Mouse (Mus musculus) liver, postnatal 0 days (tissue): ENCODE measurements around the gene Spp1. TPM values are rescaled to one million over a fixed set of nuclear protein-coding genes. Genes with fewer than 3 reads are reported as not detected.
A peak's percentile ranks its signal among the peaks of the same experiment; 100 is the strongest.

Source experiments
- ATAC-seq: fragments of 200-750 bp; cut with Nextera tagmentation; 2 replicates; pipeline ENCODE4 v1.8.0; 2017; ENCODE audit warnings: mild to moderate bottlenecking, moderate library complexity
- DNase-seq: peaks from one replicate; pipeline ENCODE4 v3.0.0-alpha.2; 2016
- H3K27ac ChIP-seq: fragments of 300-500 bp; sonication (generic); 2 replicates; pipeline ENCODE4 v1.5.1; 2014; ENCODE audit warnings: antibody characterized with exemption, moderate library complexity, mild to moderate bottlenecking, low read depth
- H3K27me3 ChIP-seq: fragments of 300-500 bp; sonication (generic); 2 replicates; pipeline ENCODE4 v1.6.1; 2014; ENCODE audit warnings: low read length, control low read depth, mixed read lengths; ENCODE audit not compliant: insufficient read depth
- H3K36me3 ChIP-seq: fragments of 300-500 bp; sonication (generic); replicated peaks from 2 replicates; pipeline ENCODE4 v1.6.1; 2014; ENCODE audit warnings: mild to moderate bottlenecking, control low read depth, low read length, moderate library complexity, mixed read lengths; ENCODE audit not compliant: insufficient read depth
- H3K4me1 ChIP-seq: fragments of 300-500 bp; sonication (generic); 2 replicates; pipeline ENCODE4 v1.6.1; 2014; ENCODE audit warnings: antibody characterized with exemption, mild to moderate bottlenecking, control low read depth; ENCODE audit not compliant: insufficient read depth
- H3K4me2 ChIP-seq: fragments of 300-500 bp; sonication (generic); 2 replicates; pipeline ENCODE4 v1.6.1; 2014; ENCODE audit warnings: low read depth, mild to moderate bottlenecking, low read length, moderate library complexity, mixed read lengths
- H3K4me3 ChIP-seq: fragments of 300-500 bp; sonication (generic); 2 replicates; pipeline ENCODE4 v1.5.1; 2014; ENCODE audit warnings: low read depth, low read length
- H3K9ac ChIP-seq: fragments of 300-500 bp; sonication (generic); replicated peaks from 2 replicates; pipeline ENCODE4 v1.6.1; 2014; ENCODE audit warnings: mild to moderate bottlenecking, moderate library complexity
- H3K9me3 ChIP-seq: fragments of 300-500 bp; sonication (generic); 2 replicates; pipeline ENCODE4 v1.6.1; 2016; ENCODE audit warnings: mild to moderate bottlenecking, control low read depth, low read length, mixed read lengths
- CTCF ChIP-seq: sonication (generic); IDR thresholded peaks from 2 replicates; pipeline ENCODE4 v1.5.1; 2016; ENCODE audit warnings: antibody characterized with exemption, low read depth
- EP300 ChIP-seq: IDR thresholded peaks from 2 replicates; pipeline ENCODE4 v1.6.1; 2016; ENCODE audit warnings: antibody characterized with exemption, low read depth, mild to moderate bottlenecking
- WGBS: fragments of 180-500 bp; shearing (Covaris S2); extraction: QIAGEN DNeasy Blood & Tissue Kit; methylation state at CpG from one replicate; pipeline ENCODE4 v1.1.7; 2014; ENCODE audit not compliant: insufficient replicate concordance; 5-methylcytosine and 5-hydroxymethylcytosine counted together
- polyA plus RNA-seq: library from polyadenylated mRNA; unstranded; fragments of >200 nt; fragmentation: Nextera tagmentation; extraction: Ambion mirVana; gene quantifications from 2 replicates; pipeline ENCODE4 v1.2.1, GENCODE M21; 2015

The Spp1 gene
- polyA plus RNA-seq, 1 experiment from 2014 or later = 103 TPM

DNA sequence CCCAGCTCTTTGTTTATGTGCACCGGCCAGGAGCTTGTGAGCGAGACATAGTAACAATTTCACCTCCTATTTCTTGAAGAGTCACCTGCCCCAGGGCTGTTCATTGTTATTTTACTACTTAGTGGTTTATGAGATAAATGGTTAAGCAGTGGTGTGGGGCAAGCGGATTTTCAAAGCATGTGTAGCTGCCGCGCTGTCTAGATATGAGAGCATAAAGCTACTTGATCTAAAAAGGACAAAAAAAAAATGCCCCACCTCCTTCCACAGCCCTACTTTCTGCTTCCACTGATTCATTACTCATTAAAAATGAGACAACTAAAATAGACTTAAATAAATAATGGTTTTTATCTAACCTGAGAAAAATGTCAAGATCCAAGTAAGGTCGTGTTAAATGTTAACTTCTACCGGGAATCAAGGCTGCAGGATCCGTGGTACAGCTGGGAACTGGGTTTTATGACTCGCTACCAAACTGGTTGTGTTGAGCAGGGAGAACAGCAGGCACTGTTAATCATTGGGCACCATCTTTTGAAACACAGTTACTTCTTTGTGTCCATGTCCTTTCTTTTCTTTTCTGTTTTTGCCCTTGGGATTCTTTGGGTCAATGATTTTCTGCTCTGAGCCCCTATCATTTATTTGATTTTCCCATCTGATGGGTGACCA lies 35.5 kb upstream of the Spp1 start:
- no peak overlapping the region for H3K4me3 ChIP-seq

DNA sequence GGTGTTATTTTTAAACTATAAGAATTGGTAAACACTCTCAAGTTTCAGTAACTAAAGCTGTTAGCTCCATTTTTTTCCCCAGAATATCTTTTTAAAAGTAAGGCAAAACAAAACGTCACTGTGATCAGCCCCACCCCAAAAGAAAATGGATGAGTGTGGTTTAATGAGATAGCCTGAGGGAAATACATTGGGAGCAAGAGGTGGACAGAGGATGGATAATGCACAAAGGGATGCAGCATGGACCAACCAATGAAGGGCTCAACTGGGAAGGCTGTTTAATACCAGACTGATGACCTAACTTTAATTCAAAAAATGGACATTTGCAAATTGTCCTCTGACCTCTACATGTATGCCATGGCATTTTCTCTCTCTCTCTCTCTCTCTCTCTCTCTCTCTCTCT lies 34.9 kb upstream of the Spp1 start:
- Histone ChIP-seq H3K27ac (no peak overlapping the region), H3K4me1 (no peaks in the 10 kb centered on the region), H3K4me3 (no peak overlapping the region), H3K36me3 (no peaks in the 10 kb centered on the region), H3K9me3 (no peaks in the 10 kb centered on the region), H3K27me3 (no peaks in the 10 kb centered on the region), H3K4me2 (no peak overlapping the region), H3K9ac (no peak overlapping the region)
- DNase-seq (no peak), ATAC-seq (no peak)
- TF ChIP-seq CTCF = no peak
- TF ChIP-seq EP300 = no peak
- 49% methylated on average over 1 of the region's 1 CpGs for WGBS

More for the DNA sequence above, 35.5 kb upstream of the Spp1 start:
- Histone ChIP-seq H3K4me2 (no peak overlapping the region), H3K27ac (no peak overlapping the region), H3K36me3 (no peaks in the 10 kb centered on the region), H3K4me1 (no peaks in the 10 kb centered on the region), H3K9me3 (no peaks in the 10 kb centered on the region), H3K9ac (no peak overlapping the region), H3K27me3 (no peaks in the 10 kb centered on the region)
- TF ChIP-seq CTCF (no peak), EP300 (no peak)
- no peak for DNase-seq
- ATAC-seq = no peak
- 58% methylated on average over 9 of the region's 9 CpGs for WGBS

DNA sequence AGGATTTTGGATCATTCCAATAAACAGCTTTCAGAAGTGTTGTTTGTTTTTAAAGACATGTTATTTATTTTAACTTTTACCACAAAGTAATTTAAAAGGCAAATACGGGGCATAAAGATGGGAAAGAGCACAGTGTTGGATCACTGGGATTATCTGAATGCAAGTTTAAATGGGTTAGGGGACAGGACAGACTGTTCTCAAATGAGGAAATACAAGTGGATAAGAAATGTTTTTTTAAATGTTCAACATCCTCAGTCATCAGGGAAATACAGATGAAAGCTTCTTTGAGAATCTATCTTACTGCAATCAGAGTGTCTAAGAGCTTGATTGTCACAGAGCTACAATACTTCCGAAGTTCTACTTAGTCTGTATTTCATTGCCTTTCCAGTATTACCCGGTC lies 32.3 kb upstream of the Spp1 start:
- H3K4me2 ChIP-seq = no peak overlapping the region
- DNase-seq (no peak), ATAC-seq (no peak)
- H3K27ac ChIP-seq = no peak overlapping the region
- H3K4me1 ChIP-seq = 0 out of 2 replicates have a peak, but pooled peaks cover 2% of the 10 kb centered on the region
- no peaks in the 10 kb centered on the region for H3K36me3 ChIP-seq
- 64% methylated on average over 3 of the region's 3 CpGs for WGBS
- no peaks in the 10 kb centered on the region for H3K9me3 ChIP-seq
- no peak overlapping the region for H3K9ac ChIP-seq
- peak; percentile 74 for TF ChIP-seq EP300
- TF ChIP-seq CTCF = no peak
- no peaks in the 10 kb centered on the region for H3K27me3 ChIP-seq
- H3K4me3 ChIP-seq = no peak overlapping the region

DNA sequence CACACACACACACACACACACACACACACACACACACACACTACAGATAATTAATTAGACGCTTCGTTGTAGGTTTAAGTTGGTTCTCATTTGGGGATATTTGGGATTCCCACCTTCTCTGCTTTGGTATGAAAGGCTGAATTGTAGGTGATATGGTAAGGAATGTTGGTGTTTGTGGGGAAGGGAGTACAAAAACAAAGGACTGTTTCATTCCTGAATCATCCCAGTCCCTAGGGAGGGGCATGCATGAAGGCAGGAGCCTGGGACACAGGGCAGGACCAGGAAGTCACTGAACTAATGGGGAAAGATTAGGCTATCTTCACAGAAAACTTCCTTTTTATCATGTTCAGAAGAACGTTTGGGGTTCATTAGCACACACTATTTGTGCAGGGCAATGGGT lies 31.6 kb upstream of the Spp1 start:
- Histone ChIP-seq H3K36me3 (no peaks in the 10 kb centered on the region), H3K27ac (no peak overlapping the region), H3K9ac (no peak overlapping the region), H3K4me1 (0 out of 2 replicates have a peak, but pooled peaks cover 2% of the 10 kb centered on the region), H3K4me2 (no peak overlapping the region), H3K9me3 (no peaks in the 10 kb centered on the region), H3K4me3 (no peak overlapping the region), H3K27me3 (no peaks in the 10 kb centered on the region)
- ATAC-seq = no peak
- TF ChIP-seq EP300 (no peak), CTCF (no peak)
- WGBS = 63% methylated on average over 3 of the region's 3 CpGs
- DNase-seq = no peak

DNA sequence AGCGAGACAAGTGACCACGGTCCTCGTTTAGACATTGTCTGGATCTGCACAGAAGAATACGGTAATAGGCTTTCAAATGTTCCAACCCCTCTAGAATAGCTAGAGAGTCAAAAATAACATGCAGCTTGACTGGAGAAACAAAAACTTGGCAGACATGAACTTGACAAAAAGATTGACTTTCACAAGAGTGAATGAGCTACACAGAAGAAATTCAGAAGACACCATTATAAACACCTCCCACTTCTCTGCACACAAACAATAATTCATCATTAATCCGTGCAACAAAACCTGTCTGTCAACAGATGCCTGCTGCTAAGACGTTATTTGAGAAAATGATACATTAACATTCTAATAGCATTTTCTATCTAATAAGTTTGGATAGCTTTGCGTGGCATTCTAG lies 30.4 kb upstream of the Spp1 start:
- 78% methylated on average over 7 of the region's 7 CpGs for whole genome bisulfite sequencing
- Histone ChIP-seq H3K36me3 (no peaks in the 10 kb centered on the region), H3K9me3 (no peaks in the 10 kb centered on the region), H3K9ac (no peak overlapping the region), H3K27ac (no peak overlapping the region), H3K4me1 (0 out of 2 replicates have a peak, but pooled peaks cover 2% of the 10 kb centered on the region), H3K27me3 (no peaks in the 10 kb centered on the region), H3K4me2 (no peak overlapping the region), H3K4me3 (no peak overlapping the region)
- ATAC-seq = no peak
- TF ChIP-seq CTCF (no peak), EP300 (no peak)
- DNase-seq = no peak

DNA sequence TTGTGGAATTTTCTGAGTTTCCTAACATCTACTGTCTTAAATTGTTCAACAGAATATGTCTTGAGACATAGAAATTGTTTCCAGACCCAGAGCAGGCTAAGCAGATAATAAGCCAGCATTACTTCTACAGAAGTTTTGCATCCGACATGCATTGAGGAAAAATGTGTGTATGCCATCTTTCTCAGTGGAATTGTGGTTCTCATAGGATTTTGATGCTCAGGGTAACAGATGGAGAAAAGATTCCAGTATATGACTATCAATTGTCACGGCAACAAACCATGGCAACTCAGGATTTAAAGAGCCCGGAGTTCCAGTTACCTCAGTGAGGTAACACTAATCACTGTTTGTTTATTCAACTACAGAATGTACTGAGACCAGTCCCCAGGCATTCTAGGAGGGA lies 29.9 kb upstream of the Spp1 start:
- H3K27ac ChIP-seq = no peak overlapping the region
- no peaks in the 10 kb centered on the region for H3K9me3 ChIP-seq
- no peaks in the 10 kb centered on the region for H3K36me3 ChIP-seq
- no peak overlapping the region for H3K4me3 ChIP-seq
- H3K4me1 ChIP-seq = 0 out of 2 replicates have a peak, but pooled peaks cover 2% of the 10 kb centered on the region
- H3K4me2 ChIP-seq = no peak overlapping the region
- H3K9ac ChIP-seq = no peak overlapping the region
- TF ChIP-seq CTCF (no peak), EP300 (no peak)
- H3K27me3 ChIP-seq = no peaks in the 10 kb centered on the region
- DNase-seq = no peak
- 74% methylated on average over 3 of the region's 3 CpGs for WGBS
- ATAC-seq = no peak

DNA sequence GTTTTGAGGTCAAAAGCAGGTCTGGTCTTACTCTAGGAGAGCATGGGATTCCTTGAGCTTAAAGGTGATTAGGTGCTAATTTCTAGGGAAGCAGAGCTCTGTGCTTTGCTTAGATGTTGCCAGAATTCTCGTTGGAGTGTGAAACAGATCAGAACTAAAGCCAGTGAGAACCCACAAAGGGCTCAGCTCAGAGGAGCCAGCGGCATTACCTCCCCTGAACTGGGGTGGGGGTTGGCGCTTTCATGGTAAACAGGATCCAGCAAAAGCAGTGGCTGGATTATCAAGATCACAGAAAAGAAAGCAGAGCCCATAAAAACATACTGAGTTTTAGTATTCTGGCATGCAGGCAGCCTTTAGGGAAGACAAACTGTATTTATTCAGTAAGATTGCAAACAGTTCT lies 28.2 kb upstream of the Spp1 start:
- WGBS = 21% methylated on average over 3 of the region's 3 CpGs
- no peak overlapping the region for H3K4me2 ChIP-seq
- H3K27ac ChIP-seq = no peak overlapping the region
- H3K4me3 ChIP-seq = no peak overlapping the region
- H3K9me3 ChIP-seq = no peaks in the 10 kb centered on the region
- ATAC-seq (no peak), DNase-seq (no peak)
- TF ChIP-seq CTCF (no peak), EP300 (no peak)
- H3K27me3 ChIP-seq = no peaks in the 10 kb centered on the region
- no peak overlapping the region for H3K9ac ChIP-seq
- no peaks in the 10 kb centered on the region for H3K36me3 ChIP-seq
- H3K4me1 ChIP-seq = 0 out of 2 replicates have a peak, but pooled peaks cover 2% of the 10 kb centered on the region
